Mouse (Mus musculus) liver, postnatal 0 days (tissue): ENCODE measurements around the gene Cebpa.

Source experiments
- CTCF ChIP-seq: sonication (generic); IDR thresholded peaks from 2 replicates; pipeline ENCODE4 v1.5.1; 2016; ENCODE audit warnings: antibody characterized with exemption, low read depth
- EP300 ChIP-seq: IDR thresholded peaks from 2 replicates; pipeline ENCODE4 v1.6.1; 2016; ENCODE audit warnings: antibody characterized with exemption, low read depth, mild to moderate bottlenecking

DNA sequence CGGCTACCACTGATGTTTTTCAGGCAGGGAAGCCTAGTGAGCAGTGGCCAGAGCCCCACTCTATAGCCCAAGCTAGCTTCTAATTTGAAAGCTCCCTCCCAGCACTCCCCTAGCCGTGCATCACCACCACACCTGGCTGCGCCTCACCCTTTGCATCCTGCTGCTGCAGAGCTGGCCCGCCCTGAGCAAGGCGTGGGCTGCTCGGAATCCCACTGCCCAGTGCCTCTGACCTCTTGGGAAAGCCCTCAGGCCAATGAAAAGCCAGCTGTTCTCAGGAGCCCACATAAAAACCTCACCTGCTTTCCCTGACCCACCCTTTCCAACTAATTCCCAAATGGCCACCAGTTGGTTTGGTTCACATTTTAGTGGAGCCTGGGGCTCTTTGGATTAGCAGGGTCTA lies 45.0 kb downstream of the Cebpa start:
- TF ChIP-seq CTCF (no peak), EP300 (no peak)
